Mouse (Mus musculus) hindbrain, embryonic 14.5 days (tissue): Measurements from ENCODE around the gene Fkbp6. TPM values are rescaled to one million over a fixed set of nuclear protein-coding genes. Genes with fewer than 3 reads are reported as not detected.

ENCODE experiments used
- ATAC-seq: fragments of 200-750 bp; cut with Nextera tagmentation; 2 replicates; pipeline ENCODE4 v1.8.0; 2017; ENCODE audit warnings: moderate number of reproducible peaks, mild to moderate bottlenecking, moderate TSS enrichment, moderate library complexity; ENCODE audit not compliant: low FRiP score
- DNase-seq: peaks from one replicate; pipeline ENCODE4 v3.0.0-alpha.2; 2015; ENCODE audit warnings: low spot score
- H3K27ac ChIP-seq: fragments of 300-500 bp; sonication (generic); 2 replicates; pipeline ENCODE4 v1.5.1; 2014; ENCODE audit warnings: mild to moderate bottlenecking, moderate library complexity
- H3K27me3 ChIP-seq: fragments of 300-500 bp; sonication (generic); 2 replicates; pipeline ENCODE4 v1.6.1; 2014; ENCODE audit warnings: mild to moderate bottlenecking, low read length, mixed read lengths; ENCODE audit not compliant: control insufficient read depth, insufficient read depth
- H3K36me3 ChIP-seq: fragments of 300-500 bp; sonication (generic); replicated peaks from 2 replicates; pipeline ENCODE4 v1.6.1; 2014; ENCODE audit not compliant: control insufficient read depth, insufficient read depth
- H3K4me1 ChIP-seq: fragments of 300-500 bp; sonication (generic); replicated peaks from 2 replicates; pipeline ENCODE4 v1.6.1; 2014; ENCODE audit warnings: antibody characterized with exemption, low read length, mixed read lengths; ENCODE audit not compliant: control insufficient read depth, insufficient read depth
- H3K4me2 ChIP-seq: fragments of 300-500 bp; sonication (generic); replicated peaks from 2 replicates; pipeline ENCODE4 v1.6.1; 2014; ENCODE audit warnings: mild to moderate bottlenecking, moderate library complexity
- H3K4me3 ChIP-seq: fragments of 300-500 bp; sonication (generic); replicated peaks from 2 replicates; pipeline ENCODE4 v1.5.1; 2014; ENCODE audit warnings: mild to moderate bottlenecking, low read length
- H3K9ac ChIP-seq: fragments of 300-500 bp; sonication (generic); 2 replicates; pipeline ENCODE4 v1.6.1; 2014
- H3K9me3 ChIP-seq: fragments of 300-500 bp; sonication (generic); 2 replicates; pipeline ENCODE4 v1.6.1; 2016; ENCODE audit warnings: low read length; ENCODE audit not compliant: control insufficient read depth
- WGBS: fragments of 180-500 bp; shearing (Covaris S2); extraction: QIAGEN DNeasy Blood & Tissue Kit; methylation state at CpG from one replicate; pipeline ENCODE4 v1.1.7; 2014; 5-methylcytosine and 5-hydroxymethylcytosine counted together
- polyA plus RNA-seq: library from polyadenylated mRNA; unstranded; fragments of >200 nt; fragmentation: Nextera tagmentation; extraction: Ambion mirVana; gene quantifications from 2 replicates; pipeline ENCODE4 v1.2.1, GENCODE M21; 2014

The Fkbp6 gene
- polyA plus RNA-seq, 1 experiment from 2014 or later, result 0.24 TPM

DNA sequence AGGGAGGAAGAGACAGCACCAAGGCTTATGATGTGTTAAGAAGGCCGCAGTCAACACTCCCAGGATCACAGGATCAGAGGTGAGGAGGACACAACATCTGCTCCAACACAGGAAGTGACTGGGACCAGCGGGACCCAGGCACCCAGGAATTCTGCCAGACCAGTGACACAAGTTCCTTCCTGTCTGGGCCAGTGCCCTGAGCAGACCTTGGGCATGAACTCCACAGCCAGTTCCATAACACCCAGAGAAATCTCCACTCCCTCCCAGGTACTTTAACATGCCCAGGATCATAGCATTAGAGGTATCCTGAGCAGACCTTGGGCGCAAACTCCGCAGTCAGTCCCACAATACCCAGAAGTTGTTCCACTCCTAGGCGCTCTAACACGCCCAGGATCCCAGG is 18.7 kb downstream of the Fkbp6 start:
- Histone ChIP-seq H3K4me3 (no peak overlapping the region), H3K9ac (no peak overlapping the region), H3K27me3 (no peaks in the 10 kb centered on the region), H3K36me3 (no peaks in the 10 kb centered on the region), H3K9me3 (no peaks in the 10 kb centered on the region), H3K4me2 (no peak overlapping the region), H3K27ac (no peak overlapping the region), H3K4me1 (no peaks in the 10 kb centered on the region)
- DNase-seq (no peak), ATAC-seq (no peak)
- WGBS, result 92% methylated on average over 6 of the region's 6 CpGs

- Histone ChIP-seq H3K27me3 (no peaks in the 10 kb centered on the region), H3K36me3 (no peaks in the 10 kb centered on the region), H3K27ac (no peak overlapping the region), H3K4me2 (no peak overlapping the region), H3K4me3 (no peak overlapping the region), H3K4me1 (no peaks in the 10 kb centered on the region), H3K9me3 (no peaks in the 10 kb centered on the region), H3K9ac (no peak overlapping the region)
- ATAC-seq, result no peak
- no peak for DNase-seq
- WGBS, result 88% methylated on average over 5 of the region's 5 CpGs
These were observed 19.6 kb downstream of the Fkbp6 start for GRCm38 (mm10) chr5:135330201-135330600.

- ATAC-seq, result no peak
- Histone ChIP-seq H3K27ac (no peak overlapping the region), H3K4me3 (no peak overlapping the region), H3K36me3 (no peaks in the 10 kb centered on the region), H3K4me2 (no peak overlapping the region), H3K27me3 (no peaks in the 10 kb centered on the region), H3K4me1 (no peaks in the 10 kb centered on the region), H3K9ac (no peak overlapping the region), H3K9me3 (no peaks in the 10 kb centered on the region)
- 89% methylated on average over 4 of the region's 4 CpGs for WGBS
- DNase-seq, result no peak
These were observed 20.4 kb downstream of the Fkbp6 start for GRCm38 (mm10) chr5:135329471-135329870.

DNA sequence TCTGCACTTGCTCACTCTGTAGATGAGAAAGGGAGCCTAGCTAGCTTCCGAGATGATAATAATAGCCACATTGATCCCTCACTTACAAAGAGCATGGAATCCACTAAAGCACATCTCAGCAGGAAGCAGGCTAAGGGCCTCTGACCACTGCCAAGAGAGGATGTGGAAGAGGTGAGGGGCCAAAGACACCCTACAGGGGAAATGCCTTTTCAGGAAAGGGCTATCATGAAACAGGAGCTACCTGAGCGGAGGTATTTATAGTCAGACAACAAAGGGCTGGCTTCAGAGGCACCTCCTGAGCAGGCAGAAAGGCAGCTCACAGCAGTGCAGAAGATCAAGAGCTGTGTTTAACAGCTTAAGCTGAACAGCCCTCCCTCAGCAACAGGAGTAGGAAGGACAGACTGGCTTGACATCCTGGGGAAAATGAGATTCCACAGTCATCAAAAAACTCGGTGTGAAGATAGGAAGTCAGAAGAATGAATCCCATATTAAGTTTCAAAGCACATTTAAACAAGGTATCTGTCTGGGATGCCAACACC is 23.7 kb downstream of the Fkbp6 start:
- WGBS, result 15% methylated on average over 3 of the region's 3 CpGs

DNA sequence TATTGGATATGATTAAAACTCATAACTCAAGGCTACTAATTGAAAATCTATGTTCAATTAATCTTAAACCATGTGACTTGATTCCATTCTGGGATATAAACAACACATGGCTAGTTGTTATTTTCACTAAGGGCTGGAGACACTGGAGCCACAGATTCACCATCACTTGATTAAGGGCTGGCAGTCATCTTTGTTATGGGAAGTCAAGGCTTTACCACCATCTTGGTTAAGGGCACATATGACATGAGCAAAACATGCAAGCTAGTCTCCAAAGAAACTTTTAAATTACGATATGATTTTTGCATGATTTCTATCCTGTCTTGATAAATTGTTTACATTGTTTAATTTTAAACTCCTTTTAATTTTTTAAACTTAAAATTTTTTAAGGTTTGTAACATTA is 27.6 kb downstream of the Fkbp6 start:
- Histone ChIP-seq H3K27ac (no peak overlapping the region), H3K4me2 (no peak overlapping the region), H3K9me3 (no peaks in the 10 kb centered on the region), H3K4me1 (no peaks in the 10 kb centered on the region), H3K9ac (no peak overlapping the region), H3K4me3 (no peak overlapping the region), H3K27me3 (no peaks in the 10 kb centered on the region), H3K36me3 (no peaks in the 10 kb centered on the region)
- WGBS, result 85% methylated on average over 1 of the region's 1 CpGs
- ATAC-seq (no peak), DNase-seq (no peak)

More for the DNA sequence above, 23.7 kb downstream of the Fkbp6 start:
- no peak overlapping the region for H3K9ac ChIP-seq
- ATAC-seq, result no peak
- H3K9me3 ChIP-seq, result no peaks in the 10 kb centered on the region
- no peaks in the 10 kb centered on the region for H3K27me3 ChIP-seq
- no peaks in the 10 kb centered on the region for H3K36me3 ChIP-seq
- H3K4me2 ChIP-seq, result no peak overlapping the region
- DNase-seq, result no peak
- H3K4me1 ChIP-seq, result no peaks in the 10 kb centered on the region
- no peak overlapping the region for H3K27ac ChIP-seq
- no peak overlapping the region for H3K4me3 ChIP-seq

- no peak for ATAC-seq
- Histone ChIP-seq H3K36me3 (no peaks in the 10 kb centered on the region), H3K9me3 (no peaks in the 10 kb centered on the region), H3K27me3 (no peaks in the 10 kb centered on the region), H3K4me2 (no peak overlapping the region), H3K4me1 (no peaks in the 10 kb centered on the region), H3K27ac (no peak overlapping the region), H3K4me3 (no peak overlapping the region), H3K9ac (no peak overlapping the region)
- 72% methylated on average over 2 of the region's 2 CpGs for WGBS
- no peak for DNase-seq
These were observed 30.0 kb downstream of the Fkbp6 start for GRCm38 (mm10) chr5:135319856-135320255.

DNA sequence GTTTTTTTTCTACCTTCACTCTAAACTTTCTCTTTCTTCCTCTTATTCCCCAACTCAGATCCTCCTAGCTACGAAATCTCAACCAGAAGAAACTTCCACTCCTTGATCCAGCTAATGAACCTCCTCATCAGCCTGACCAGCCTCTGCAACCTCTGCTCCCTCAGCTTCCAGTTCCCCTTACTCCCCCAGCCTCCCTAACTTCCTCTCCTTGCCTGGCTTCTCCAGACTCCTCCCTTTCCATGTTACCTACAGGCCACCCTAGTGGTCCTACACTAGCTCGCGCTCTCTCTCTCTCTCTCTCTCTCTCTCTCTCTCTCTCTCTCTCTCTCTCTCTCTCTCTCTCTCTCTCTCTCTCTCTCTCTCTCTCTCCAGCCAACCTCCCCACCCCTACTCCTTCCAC is 33.7 kb downstream of the Fkbp6 start:
- H3K4me2 ChIP-seq, result no peak overlapping the region
- 93% methylated on average over 3 of the region's 3 CpGs for WGBS

DNA sequence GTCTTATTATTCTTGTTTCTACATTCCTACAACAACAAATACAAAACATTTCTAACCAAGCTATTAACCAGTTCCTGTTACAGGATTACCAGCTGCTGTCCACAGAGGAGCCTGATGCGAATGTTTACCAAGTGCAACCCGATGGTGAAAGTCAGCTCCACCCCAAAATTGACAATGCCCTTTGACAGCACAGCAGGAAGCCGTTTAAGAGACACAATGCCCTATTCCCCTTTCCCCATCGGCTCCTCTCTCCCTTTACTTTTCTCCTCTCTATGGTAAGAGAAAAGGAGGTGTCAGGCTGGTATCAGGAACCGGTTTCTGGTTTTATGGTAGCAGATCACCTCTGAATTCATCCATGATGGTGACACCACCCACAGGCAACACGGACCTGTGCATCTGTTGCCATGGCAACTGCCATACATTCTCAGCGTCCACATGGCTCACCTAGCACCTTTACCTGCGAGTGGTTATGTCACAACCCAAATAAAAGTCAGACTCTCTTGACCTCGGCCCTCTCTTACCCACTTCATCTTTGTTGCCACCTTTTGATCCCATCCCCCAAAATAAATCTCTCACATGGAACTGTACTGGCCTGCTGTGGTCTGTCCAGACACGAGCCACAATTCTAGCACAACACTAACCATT is 43.4 kb downstream of the Fkbp6 start:
- Histone ChIP-seq H3K27me3 (no peaks in the 10 kb centered on the region), H3K9me3 (no peaks in the 10 kb centered on the region), H3K27ac (no peak overlapping the region), H3K4me2 (no peak overlapping the region), H3K4me3 (no peak overlapping the region), H3K9ac (no peak overlapping the region), H3K36me3 (no peaks in the 10 kb centered on the region), H3K4me1 (no peaks in the 10 kb centered on the region)
- no peak for ATAC-seq
- DNase-seq, result no peak
- 40% methylated on average over 10 of the region's 10 CpGs for WGBS

More for the DNA sequence above, 33.7 kb downstream of the Fkbp6 start:
- no peak overlapping the region for H3K4me3 ChIP-seq
- no peaks in the 10 kb centered on the region for H3K27me3 ChIP-seq
- H3K27ac ChIP-seq, result no peak overlapping the region
- H3K36me3 ChIP-seq, result no peaks in the 10 kb centered on the region
- no peak for DNase-seq
- no peaks in the 10 kb centered on the region for H3K9me3 ChIP-seq
- H3K4me1 ChIP-seq, result no peaks in the 10 kb centered on the region
- ATAC-seq, result no peak
- H3K9ac ChIP-seq, result no peak overlapping the region

GRCm38 (mm10) chr5:135302454-135302853 is 47.4 kb downstream of the Fkbp6 start:
- no peak for ATAC-seq
- no peak overlapping the region for H3K27ac ChIP-seq
- H3K4me1 ChIP-seq, result no peaks in the 10 kb centered on the region
- H3K4me2 ChIP-seq, result no peak overlapping the region
- WGBS, result 82% methylated on average over 3 of the region's 3 CpGs
- DNase-seq, result no peak
- H3K27me3 ChIP-seq, result no peaks in the 10 kb centered on the region
- H3K4me3 ChIP-seq, result no peak overlapping the region
- no peaks in the 10 kb centered on the region for H3K36me3 ChIP-seq
- no peak overlapping the region for H3K9ac ChIP-seq
- no peaks in the 10 kb centered on the region for H3K9me3 ChIP-seq

- no peak for ATAC-seq
- H3K27me3 ChIP-seq, result no peaks in the 10 kb centered on the region
- no peaks in the 10 kb centered on the region for H3K4me1 ChIP-seq
- WGBS, result 36% methylated on average over 3 of the region's 3 CpGs
- no peak overlapping the region for H3K9ac ChIP-seq
- no peaks in the 10 kb centered on the region for H3K36me3 ChIP-seq
- H3K4me2 ChIP-seq, result no peak overlapping the region
- no peak for DNase-seq
- no peaks in the 10 kb centered on the region for H3K9me3 ChIP-seq
- no peak overlapping the region for H3K27ac ChIP-seq
- H3K4me3 ChIP-seq, result no peak overlapping the region
These were observed 47.9 kb downstream of the Fkbp6 start for GRCm38 (mm10) chr5:135301916-135302315.
